Mouse (Mus musculus) limb, embryonic 12.5 days (tissue): Measurements from ENCODE around the gene Cd59a. TPM values are rescaled to one million over a fixed set of nuclear protein-coding genes. Genes with fewer than 3 reads are reported as not detected.
A peak's percentile ranks its signal among the peaks of the same experiment; 100 is the strongest.
"Not testable (repeated sequence)": the region's sequence is repeated elsewhere in the genome, so short reads cannot be mapped to it uniquely, and the experiment has no call there.

Source experiments
- ATAC-seq: fragments of 200-750 bp; cut with Nextera tagmentation; 2 replicates; pipeline ENCODE4 v1.8.0; 2017; ENCODE audit warnings: low read depth, moderate TSS enrichment; ENCODE audit not compliant: insufficient number of reproducible peaks, insufficient read depth, low FRiP score, low TSS enrichment
- H3K27ac ChIP-seq: fragments of 300-500 bp; sonication (generic); 2 replicates; pipeline ENCODE4 v1.5.1; 2016; ENCODE audit warnings: mild to moderate bottlenecking, moderate library complexity
- H3K27me3 ChIP-seq: fragments of 300-500 bp; sonication (generic); 2 replicates; pipeline ENCODE4 v1.6.1; 2016; ENCODE audit warnings: mild to moderate bottlenecking, moderate library complexity
- H3K36me3 ChIP-seq: fragments of 300-500 bp; sonication (generic); 2 replicates; pipeline ENCODE4 v1.6.1; 2016; ENCODE audit warnings: mild to moderate bottlenecking, moderate library complexity
- H3K4me1 ChIP-seq: fragments of 300-500 bp; sonication (generic); replicated peaks from 2 replicates; pipeline ENCODE4 v1.6.1; 2016
- H3K4me2 ChIP-seq: fragments of 300-500 bp; sonication (generic); 2 replicates; pipeline ENCODE4 v1.6.1; 2016; ENCODE audit warnings: mild to moderate bottlenecking, moderate library complexity
- H3K4me3 ChIP-seq: fragments of 300-500 bp; sonication (generic); replicated peaks from 2 replicates; pipeline ENCODE4 v1.5.1; 2016; ENCODE audit warnings: mild to moderate bottlenecking
- H3K9ac ChIP-seq: fragments of 300-500 bp; sonication (generic); replicated peaks from 2 replicates; pipeline ENCODE4 v1.6.1; 2016; ENCODE audit warnings: mild to moderate bottlenecking, moderate library complexity
- H3K9me3 ChIP-seq: fragments of 300-500 bp; sonication (generic); 2 replicates; pipeline ENCODE4 v1.6.1; 2016; ENCODE audit warnings: mild to moderate bottlenecking, moderate library complexity
- WGBS: fragments of 180-500 bp; shearing (Covaris S2); methylation state at CpG from one replicate; pipeline ENCODE4 v1.1.7; 2016; 5-methylcytosine and 5-hydroxymethylcytosine counted together
- polyA plus RNA-seq: library from polyadenylated mRNA; unstranded; fragments of >200 nt; fragmentation: Nextera tagmentation; extraction: Ambion mirVana; gene quantifications from 2 replicates; pipeline ENCODE4 v1.2.1, GENCODE M21; 2016

Gene Cd59a
- polyA plus RNA-seq, 1 experiment from 2014 or later, result 17.3 TPM

DNA sequence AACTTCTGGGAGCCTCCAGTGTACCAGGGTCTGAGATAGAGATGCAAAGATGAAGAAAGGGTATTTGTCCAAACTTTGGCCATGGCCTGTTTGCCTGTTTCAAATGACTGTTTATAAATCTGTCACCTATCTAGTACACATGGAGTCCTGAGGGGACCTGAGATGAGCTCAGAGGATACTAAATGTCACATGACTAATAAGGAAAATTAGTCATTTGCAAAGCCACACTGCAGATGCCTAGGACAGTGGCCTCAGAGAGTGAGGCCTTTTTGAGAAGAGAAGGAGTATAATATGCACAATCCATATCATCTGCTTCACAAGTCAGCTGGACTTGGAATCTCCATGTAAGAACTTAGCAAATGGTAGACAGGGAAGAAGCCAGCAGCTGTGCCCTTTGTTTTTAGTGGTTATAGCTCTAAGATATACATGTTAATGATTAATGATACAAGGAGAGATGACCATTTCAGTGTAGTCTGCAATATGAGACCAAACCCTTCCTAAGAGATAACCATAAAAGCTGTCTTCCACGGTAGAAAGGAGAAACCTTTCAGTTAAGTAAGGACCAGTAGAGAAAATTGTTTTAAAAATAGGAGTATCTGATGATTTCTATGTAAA is 14.1 kb upstream of the Cd59a start:
- not testable (repeated sequence) for H3K36me3 ChIP-seq, H3K4me3 ChIP-seq, H3K9ac ChIP-seq, H3K9me3 ChIP-seq, ATAC-seq, H3K4me1 ChIP-seq, H3K4me2 ChIP-seq, H3K27ac ChIP-seq, H3K27me3 ChIP-seq
- no CpG with 5 or more reads among the region's 1 CpGs for WGBS

DNA sequence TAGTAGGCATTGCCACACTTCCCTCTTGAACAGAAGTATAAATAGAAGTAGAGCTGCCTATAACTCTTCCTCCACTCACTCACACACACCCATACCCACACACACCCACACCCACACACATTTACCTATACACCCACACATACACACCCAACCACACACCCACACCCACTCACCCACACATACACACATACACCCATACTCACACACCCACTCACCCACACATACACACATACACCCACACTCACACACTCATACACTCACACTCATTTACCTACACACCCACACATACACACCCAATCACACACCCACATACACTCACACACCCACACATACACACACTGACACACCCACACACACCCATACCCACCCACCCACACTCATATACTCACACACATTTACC is 13.1 kb upstream of the Cd59a start:
- Histone ChIP-seq H3K27me3 (no peaks in the 10 kb centered on the region), H3K9me3 (no peaks in the 10 kb centered on the region), H3K4me2 (no peak overlapping the region), H3K36me3 (no peaks in the 10 kb centered on the region), H3K4me1 (no peaks in the 10 kb centered on the region), H3K4me3 (no peak overlapping the region), H3K27ac (no peak overlapping the region), H3K9ac (no peak overlapping the region)
- no peak for ATAC-seq

DNA sequence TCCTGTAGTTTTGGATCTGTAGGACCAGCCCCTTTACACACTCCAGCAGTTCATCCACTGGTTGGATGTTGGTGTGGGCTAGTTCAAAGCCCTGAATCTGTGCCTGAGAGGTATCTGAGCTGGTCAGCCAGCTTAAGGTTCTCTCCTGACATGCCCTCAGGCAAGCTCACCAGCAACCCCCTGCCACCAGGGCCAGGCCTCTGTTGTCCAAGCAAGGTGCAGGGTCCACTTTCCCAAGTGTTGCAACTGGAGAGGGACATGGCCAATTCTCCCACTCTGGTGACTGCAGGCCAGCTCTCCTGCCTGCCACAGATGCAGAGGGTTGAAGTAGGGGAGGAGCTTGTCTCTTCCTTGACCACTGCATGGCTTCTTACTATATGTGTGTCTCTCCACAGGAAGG is 11.6 kb upstream of the Cd59a start:
- not testable (repeated sequence) for H3K27ac ChIP-seq, H3K4me3 ChIP-seq, H3K9me3 ChIP-seq, ATAC-seq, H3K36me3 ChIP-seq, H3K9ac ChIP-seq, H3K27me3 ChIP-seq, H3K4me1 ChIP-seq, H3K4me2 ChIP-seq

DNA sequence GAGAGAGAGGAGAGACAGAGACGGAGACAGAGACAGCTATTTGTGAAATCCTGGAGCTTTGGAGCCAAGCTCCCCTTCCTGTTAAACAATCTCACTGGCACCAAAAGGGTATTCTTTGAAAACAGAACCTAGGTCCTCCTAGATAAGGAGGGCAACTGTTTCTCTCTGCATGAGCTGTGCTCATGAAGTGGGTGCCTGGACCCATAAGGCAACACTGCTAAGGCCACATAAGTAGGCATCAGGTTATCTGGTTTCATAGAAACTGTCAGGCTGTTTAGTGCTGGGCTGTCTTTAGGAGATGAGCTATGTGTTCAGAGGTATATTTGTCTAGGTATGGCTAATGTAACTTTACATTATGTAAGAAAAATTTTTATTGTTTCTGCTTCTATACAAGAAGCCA is 8.0 kb upstream of the Cd59a start:
- not testable (repeated sequence) for ATAC-seq, H3K36me3 ChIP-seq, H3K4me3 ChIP-seq, H3K9me3 ChIP-seq, H3K4me2 ChIP-seq, H3K4me1 ChIP-seq, H3K9ac ChIP-seq, H3K27me3 ChIP-seq, H3K27ac ChIP-seq
- 88% methylated on average over 1 of the region's 1 CpGs for WGBS

DNA sequence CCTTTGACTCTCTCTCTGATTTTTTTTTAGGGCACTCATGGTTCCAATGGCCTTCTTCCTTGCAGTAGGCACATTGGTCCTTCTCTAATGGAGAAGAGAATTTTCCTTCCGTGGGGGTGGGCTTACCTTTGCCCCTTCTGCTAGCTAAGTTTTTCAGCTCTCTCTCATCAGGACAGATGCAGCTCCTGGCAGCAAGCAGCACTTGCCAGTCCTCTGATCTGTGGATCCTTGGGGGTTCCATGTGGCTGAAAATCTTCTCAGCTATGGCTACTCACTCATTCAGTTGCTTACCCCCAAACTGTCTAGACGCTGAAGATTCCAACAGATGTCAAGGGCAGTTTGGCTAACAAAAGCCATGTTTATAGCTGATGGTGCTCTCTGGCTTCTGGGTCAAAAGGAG is 2.3 kb upstream of the Cd59a start:
- no peaks in the 10 kb centered on the region for H3K27me3 ChIP-seq
- peaks cover 10% of the 10 kb centered on the region for H3K4me1 ChIP-seq
- 80% methylated on average over 2 of the region's 2 CpGs for WGBS
- H3K9me3 ChIP-seq, result no peaks in the 10 kb centered on the region
- no peaks in the 10 kb centered on the region for H3K36me3 ChIP-seq
- H3K9ac ChIP-seq, result no peak overlapping the region
- H3K4me2 ChIP-seq, result no peak overlapping the region
- no peak overlapping the region for H3K27ac ChIP-seq
- no peak overlapping the region for H3K4me3 ChIP-seq
- ATAC-seq, result no peak

DNA sequence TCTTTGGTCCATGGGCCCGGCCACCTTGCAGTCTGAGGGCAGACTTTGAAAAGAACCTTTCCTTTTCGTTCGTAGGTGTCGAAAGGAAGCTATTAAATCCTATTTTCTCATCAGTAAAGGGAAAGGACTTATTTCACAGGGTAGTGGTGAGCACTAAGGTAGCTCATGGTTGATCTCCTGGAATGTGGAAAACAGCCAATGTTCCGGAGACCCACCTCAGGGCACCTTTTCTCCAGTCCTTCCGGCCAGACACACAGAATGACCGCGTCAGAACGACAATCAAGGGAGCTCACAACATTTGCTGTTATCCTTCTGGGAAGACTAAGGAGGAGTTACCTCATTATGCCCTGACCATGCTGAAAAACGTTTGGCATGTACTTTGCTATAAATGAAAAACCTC is 655 bp downstream of the Cd59a start:
- Histone ChIP-seq H3K27me3 (no peaks in the 10 kb centered on the region), H3K27ac (peak overlapping the region; percentile 72), H3K36me3 (no peaks in the 10 kb centered on the region), H3K9ac (peak overlapping the region; percentile 55), H3K4me1 (peaks cover 12% of the 10 kb centered on the region), H3K9me3 (no peaks in the 10 kb centered on the region), H3K4me3 (peak overlapping the region; percentile 48), H3K4me2 (peak overlapping the region; percentile 58)
- no peak for ATAC-seq
- 52% methylated on average over 10 of the region's 10 CpGs for WGBS

DNA sequence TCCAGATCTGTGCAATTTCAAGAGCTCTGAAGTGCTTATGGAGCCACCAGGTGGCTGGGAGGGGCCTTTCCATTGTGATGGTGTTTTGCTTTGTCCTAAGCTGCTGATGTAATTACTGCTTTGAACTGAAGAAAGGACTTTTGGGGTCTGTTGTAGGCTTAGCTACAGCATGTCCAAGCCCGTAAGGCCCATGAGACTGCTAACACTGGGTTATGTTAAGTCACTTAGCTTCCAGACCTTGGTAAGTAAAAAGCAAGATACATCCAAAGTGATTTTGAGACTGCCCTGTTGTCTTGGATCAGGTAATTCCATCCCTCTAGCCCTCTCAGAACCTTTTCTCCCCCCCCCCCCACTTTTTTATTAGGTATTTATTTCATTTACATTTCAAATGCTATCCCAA is 1.2 kb downstream of the Cd59a start:
- 69% methylated on average over 1 of the region's 1 CpGs for WGBS
- not testable (repeated sequence) for H3K9ac ChIP-seq, H3K27ac ChIP-seq, H3K9me3 ChIP-seq, ATAC-seq, H3K27me3 ChIP-seq, H3K36me3 ChIP-seq, H3K4me3 ChIP-seq
- 0 out of 2 replicates have a peak overlapping the region, but pooled peaks have one; percentile 58 for H3K4me2 ChIP-seq
- peaks cover 12% of the 10 kb centered on the region for H3K4me1 ChIP-seq

DNA sequence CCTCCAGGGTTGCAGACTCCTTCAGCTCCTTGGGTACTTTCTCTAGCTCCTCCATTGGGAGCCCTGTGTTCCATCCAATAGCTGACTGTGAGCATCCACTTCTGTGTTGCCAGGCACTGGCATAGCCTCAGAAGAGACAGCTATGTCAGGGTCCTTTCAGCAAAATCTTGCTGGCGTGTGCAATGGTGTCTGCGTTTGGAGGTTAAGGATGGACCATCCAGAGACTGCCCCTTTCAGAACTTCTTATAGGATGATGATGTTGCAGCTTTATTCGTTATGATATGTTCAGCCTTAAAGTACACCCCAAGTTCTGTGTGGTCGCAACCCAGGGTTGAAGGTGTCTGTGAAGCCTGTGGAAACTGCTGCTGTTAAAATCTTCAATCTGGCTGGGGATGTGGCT is 1.8 kb downstream of the Cd59a start:
- H3K4me2 ChIP-seq, H3K27me3 ChIP-seq, ATAC-seq, H3K36me3 ChIP-seq, H3K4me3 ChIP-seq, H3K9ac ChIP-seq, H3K9me3 ChIP-seq, H3K27ac ChIP-seq: not testable (repeated sequence)
- H3K4me1 ChIP-seq, result peaks cover 12% of the 10 kb centered on the region
- WGBS, result 92% methylated on average over 4 of the region's 4 CpGs

DNA sequence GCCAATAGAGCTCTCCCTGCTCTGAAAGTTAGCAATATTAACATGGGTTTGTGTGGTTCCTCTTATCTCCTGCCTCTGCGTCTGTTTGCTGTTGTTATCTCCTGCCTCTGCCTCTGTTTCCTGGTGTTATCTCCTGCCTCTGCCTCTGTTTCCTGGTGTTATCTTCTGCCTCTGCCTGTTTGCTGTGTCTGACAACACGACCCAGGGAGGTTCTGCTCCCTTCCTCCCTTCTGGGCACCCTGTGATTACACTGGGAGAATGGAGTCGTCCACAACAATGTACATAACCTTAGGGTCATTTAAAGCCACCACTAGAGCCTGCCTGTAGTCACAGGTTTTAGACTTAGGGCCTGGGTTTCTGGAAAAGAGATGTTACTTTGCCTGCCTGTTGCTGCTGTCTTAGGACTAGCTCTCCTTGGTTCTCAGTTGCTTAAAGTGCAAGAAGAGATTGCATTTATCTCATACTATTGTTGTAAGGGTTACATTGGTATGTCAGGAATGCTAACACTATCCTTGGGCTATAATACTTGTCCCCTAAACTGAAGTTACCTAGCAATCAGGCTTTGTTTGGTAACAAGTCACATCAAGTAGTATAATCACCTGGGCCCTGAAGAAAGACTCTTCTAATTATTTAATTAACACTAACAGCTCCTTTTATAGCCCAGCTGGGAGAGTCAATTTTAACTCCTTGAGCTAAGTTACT is 3.1 kb downstream of the Cd59a start:
- Histone ChIP-seq H3K4me2 (no peak overlapping the region), H3K4me1 (peaks cover 12% of the 10 kb centered on the region), H3K27me3 (no peaks in the 10 kb centered on the region), H3K36me3 (no peaks in the 10 kb centered on the region), H3K9ac (no peak overlapping the region), H3K4me3 (no peak overlapping the region), H3K27ac (no peak overlapping the region; the same call in 1 of the 2 replicates), H3K9me3 (no peaks in the 10 kb centered on the region)
- no peak for ATAC-seq
- 42% methylated on average over 3 of the region's 3 CpGs for WGBS

DNA sequence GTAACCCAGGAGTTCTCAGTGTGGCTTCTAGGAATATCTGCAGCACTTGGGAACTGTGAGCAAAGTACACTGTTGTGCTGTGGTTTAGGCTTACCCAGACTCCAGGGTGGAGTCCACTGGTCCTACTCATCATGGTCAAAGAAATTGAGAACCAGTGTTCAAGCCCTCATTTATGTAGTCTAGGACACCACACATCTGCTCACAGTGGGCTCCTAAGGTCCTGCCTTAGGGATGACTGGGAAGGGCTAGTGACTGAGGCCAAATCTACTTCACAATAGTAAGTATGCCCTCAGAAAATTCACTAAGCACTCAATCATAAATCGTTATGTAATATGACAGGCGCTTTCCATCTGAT is 3.6 kb downstream of the Cd59a start:
- no peak overlapping the region for H3K9ac ChIP-seq
- no peaks in the 10 kb centered on the region for H3K36me3 ChIP-seq
- no peak for ATAC-seq
- no peak overlapping the region for H3K27ac ChIP-seq
- H3K4me3 ChIP-seq, result no peak overlapping the region
- H3K4me1 ChIP-seq, result peaks cover 12% of the 10 kb centered on the region
- H3K27me3 ChIP-seq, result no peaks in the 10 kb centered on the region
- no peaks in the 10 kb centered on the region for H3K9me3 ChIP-seq
- H3K4me2 ChIP-seq, result no peak overlapping the region
- 91% methylated on average over 2 of the region's 2 CpGs for whole genome bisulfite sequencing

DNA sequence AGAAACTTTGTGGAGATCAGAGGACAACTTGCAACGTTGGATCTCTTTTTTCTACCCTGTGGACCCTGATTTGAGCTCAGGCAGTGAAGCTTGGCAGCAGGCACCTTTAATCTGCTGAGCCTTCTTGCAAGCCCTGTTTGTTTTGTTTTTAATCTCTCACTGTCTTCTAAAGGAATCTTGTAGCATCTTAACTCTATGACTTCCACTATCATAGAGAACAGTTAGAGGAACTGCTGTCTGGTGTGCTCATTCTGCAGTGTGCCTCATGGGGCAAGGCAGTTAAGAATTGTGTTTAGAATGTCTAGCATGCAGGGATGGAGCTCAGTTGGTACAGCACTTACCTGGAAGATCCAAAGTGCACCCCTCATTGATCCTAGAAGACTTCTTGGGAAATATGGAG is 4.3 kb downstream of the Cd59a start:
- H3K9me3 ChIP-seq, result no peaks in the 10 kb centered on the region
- no peak overlapping the region for H3K9ac ChIP-seq
- no peak overlapping the region for H3K27ac ChIP-seq
- H3K4me1 ChIP-seq, result peaks cover 12% of the 10 kb centered on the region
- ATAC-seq, result no peak
- no peak overlapping the region for H3K4me2 ChIP-seq
- no peaks in the 10 kb centered on the region for H3K27me3 ChIP-seq
- WGBS, result 61% methylated on average over 1 of the region's 1 CpGs
- no peak overlapping the region for H3K4me3 ChIP-seq
- no peaks in the 10 kb centered on the region for H3K36me3 ChIP-seq

DNA sequence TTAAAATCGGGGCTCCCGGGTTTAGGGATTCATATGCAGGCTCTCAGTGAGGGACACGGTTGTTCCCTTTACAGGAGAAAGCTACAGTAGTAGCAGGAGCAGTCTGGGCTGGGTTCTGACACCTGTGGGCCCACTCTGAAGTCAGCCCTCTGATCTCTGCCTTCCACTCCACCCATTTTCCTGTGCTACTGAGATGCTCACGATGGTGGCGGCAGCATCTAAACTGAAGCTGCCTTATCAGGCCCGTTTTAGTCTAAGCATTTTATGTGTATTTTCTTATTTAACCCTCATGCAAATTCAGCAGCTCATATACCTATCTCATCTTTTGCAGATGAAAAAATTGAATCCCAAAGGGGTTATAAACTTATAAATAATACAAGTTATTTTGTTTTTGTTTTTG is 9.2 kb downstream of the Cd59a start:
- no peak for ATAC-seq
- Histone ChIP-seq H3K27me3 (no peaks in the 10 kb centered on the region), H3K4me3 (no peak overlapping the region), H3K4me2 (no peak overlapping the region), H3K27ac (no peak overlapping the region), H3K4me1 (no peaks in the 10 kb centered on the region), H3K36me3 (no peaks in the 10 kb centered on the region), H3K9me3 (no peaks in the 10 kb centered on the region), H3K9ac (no peak overlapping the region)
- WGBS, result 85% methylated on average over 6 of the region's 6 CpGs
